Mouse (Mus musculus) liver, embryonic 12.5 days (tissue): ENCODE measurements around the gene Hist1h2ak. TPM values are rescaled to one million over a fixed set of nuclear protein-coding genes. Genes with fewer than 3 reads are reported as not detected.
A peak's percentile ranks its signal among the peaks of the same experiment; 100 is the strongest.
"Not testable (repeated sequence)": the region's sequence is repeated elsewhere in the genome, so short reads cannot be mapped to it uniquely, and the experiment has no call there.

Experiments
- ATAC-seq: fragments of 200-750 bp; cut with Nextera tagmentation; 2 replicates; pipeline ENCODE4 v1.8.0; 2017; ENCODE audit warnings: moderate number of reproducible peaks, mild to moderate bottlenecking, moderate library complexity
- H3K27ac ChIP-seq: fragments of 300-500 bp; sonication (generic); 2 replicates; pipeline ENCODE4 v1.5.1; 2016; ENCODE audit warnings: mild to moderate bottlenecking
- H3K27me3 ChIP-seq: fragments of 300-500 bp; sonication (generic); replicated peaks from 2 replicates; pipeline ENCODE4 v1.6.1; 2016; ENCODE audit warnings: mild to moderate bottlenecking, moderate library complexity
- H3K36me3 ChIP-seq: fragments of 300-500 bp; sonication (generic); 2 replicates; pipeline ENCODE4 v1.6.1; 2016; ENCODE audit warnings: mild to moderate bottlenecking, moderate library complexity
- H3K4me1 ChIP-seq: fragments of 300-500 bp; sonication (generic); 2 replicates; pipeline ENCODE4 v1.6.1; 2016
- H3K4me2 ChIP-seq: fragments of 300-500 bp; sonication (generic); 2 replicates; pipeline ENCODE4 v1.6.1; 2016; ENCODE audit warnings: mild to moderate bottlenecking, moderate library complexity
- H3K4me3 ChIP-seq: fragments of 300-500 bp; sonication (generic); 2 replicates; pipeline ENCODE4 v1.5.1; 2016; ENCODE audit warnings: mild to moderate bottlenecking, moderate library complexity
- H3K9ac ChIP-seq: fragments of 300-500 bp; sonication (generic); 2 replicates; pipeline ENCODE4 v1.6.1; 2016; ENCODE audit warnings: mild to moderate bottlenecking, moderate library complexity
- H3K9me3 ChIP-seq: fragments of 300-500 bp; sonication (generic); replicated peaks from 2 replicates; pipeline ENCODE4 v1.6.1; 2016; ENCODE audit warnings: mild to moderate bottlenecking, moderate library complexity
- WGBS: fragments of 180-500 bp; shearing (Covaris S2); methylation state at CpG from one replicate; pipeline ENCODE4 v1.1.7; 2016; ENCODE audit not compliant: insufficient replicate concordance; 5-methylcytosine and 5-hydroxymethylcytosine counted together
- polyA plus RNA-seq: library from polyadenylated mRNA; unstranded; fragments of >200 nt; fragmentation: Nextera tagmentation; extraction: Ambion mirVana; gene quantifications from 2 replicates; pipeline ENCODE4 v1.2.1, GENCODE M21; 2016

Hist1h2ak gene
- polyA plus RNA-seq, 1 experiment from 2014 or later: 58.5 TPM

DNA sequence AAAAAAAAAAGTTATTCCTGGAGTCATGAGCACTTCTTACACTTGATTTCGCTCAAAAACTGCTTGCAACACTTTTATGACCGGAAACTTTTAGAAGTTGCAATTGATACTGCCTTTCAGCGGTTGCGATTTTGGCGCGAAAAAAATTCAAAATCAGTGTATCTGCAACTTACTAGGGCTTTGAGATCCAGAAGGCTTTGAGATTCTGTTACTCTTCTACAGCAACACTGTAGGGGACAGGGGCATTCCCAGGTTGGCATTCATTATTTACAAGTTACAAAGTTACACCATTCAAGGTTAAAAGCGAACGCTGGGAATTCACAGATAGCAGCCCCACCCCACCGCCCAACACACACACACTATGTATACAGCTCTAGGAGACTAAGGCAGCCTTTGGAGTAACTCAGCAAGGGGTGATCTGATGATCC is 30.1 kb upstream of the Hist1h2ak start:
- 4% methylated on average over 9 of the region's 9 CpGs for WGBS
- no peak for ATAC-seq
- peaks cover 59% of the 10 kb centered on the region for H3K4me1 ChIP-seq
- H3K4me2 ChIP-seq: peak overlapping the region; percentile 87
- peak overlapping the region; percentile 100 for H3K27ac ChIP-seq
- H3K4me3 ChIP-seq: peak overlapping the region; percentile 55
- peak overlapping the region; percentile 77 for H3K9ac ChIP-seq
- no peaks in the 10 kb centered on the region for H3K27me3 ChIP-seq
- no peaks in the 10 kb centered on the region for H3K9me3 ChIP-seq
- H3K36me3 ChIP-seq: no peaks in the 10 kb centered on the region

DNA sequence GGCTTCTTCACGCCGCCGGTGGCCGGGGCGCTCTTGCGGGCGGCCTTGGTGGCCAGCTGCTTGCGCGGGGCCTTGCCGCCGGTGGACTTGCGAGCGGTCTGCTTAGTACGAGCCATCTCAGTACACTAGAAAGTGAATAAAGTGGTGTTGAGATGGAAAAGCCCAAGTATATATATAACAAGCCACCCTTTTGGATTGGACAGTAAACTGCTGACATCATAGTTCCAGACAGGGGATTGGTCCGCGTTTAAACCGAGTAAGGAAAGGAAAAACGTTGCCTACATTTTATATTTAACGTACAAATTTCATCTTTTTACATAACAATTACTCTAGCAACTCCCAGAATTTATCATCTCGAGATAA is 29.6 kb upstream of the Hist1h2ak start, which contains the start of gene Hist1h3i:
Hist1h3i (minus strand) TSS at position 116 of the 363 bp plus-strand sequence.
- WGBS: under 1% methylated on average over 20 of the region's 20 CpGs
- ATAC-seq: peak; percentile 52
- no peaks in the 10 kb centered on the region for H3K36me3 ChIP-seq
- H3K27ac ChIP-seq: peak within 1 kb of the TSS; percentile 100
- H3K9ac ChIP-seq: peak within 1 kb of the TSS; percentile 82
- H3K4me3 ChIP-seq: peak within 1 kb of the TSS; percentile 55
- no peaks in the 10 kb centered on the region for H3K27me3 ChIP-seq
- peaks cover 59% of the 10 kb centered on the region for H3K4me1 ChIP-seq
- no peaks in the 10 kb centered on the region for H3K9me3 ChIP-seq
- peak within 1 kb of the TSS; percentile 87 for H3K4me2 ChIP-seq

DNA sequence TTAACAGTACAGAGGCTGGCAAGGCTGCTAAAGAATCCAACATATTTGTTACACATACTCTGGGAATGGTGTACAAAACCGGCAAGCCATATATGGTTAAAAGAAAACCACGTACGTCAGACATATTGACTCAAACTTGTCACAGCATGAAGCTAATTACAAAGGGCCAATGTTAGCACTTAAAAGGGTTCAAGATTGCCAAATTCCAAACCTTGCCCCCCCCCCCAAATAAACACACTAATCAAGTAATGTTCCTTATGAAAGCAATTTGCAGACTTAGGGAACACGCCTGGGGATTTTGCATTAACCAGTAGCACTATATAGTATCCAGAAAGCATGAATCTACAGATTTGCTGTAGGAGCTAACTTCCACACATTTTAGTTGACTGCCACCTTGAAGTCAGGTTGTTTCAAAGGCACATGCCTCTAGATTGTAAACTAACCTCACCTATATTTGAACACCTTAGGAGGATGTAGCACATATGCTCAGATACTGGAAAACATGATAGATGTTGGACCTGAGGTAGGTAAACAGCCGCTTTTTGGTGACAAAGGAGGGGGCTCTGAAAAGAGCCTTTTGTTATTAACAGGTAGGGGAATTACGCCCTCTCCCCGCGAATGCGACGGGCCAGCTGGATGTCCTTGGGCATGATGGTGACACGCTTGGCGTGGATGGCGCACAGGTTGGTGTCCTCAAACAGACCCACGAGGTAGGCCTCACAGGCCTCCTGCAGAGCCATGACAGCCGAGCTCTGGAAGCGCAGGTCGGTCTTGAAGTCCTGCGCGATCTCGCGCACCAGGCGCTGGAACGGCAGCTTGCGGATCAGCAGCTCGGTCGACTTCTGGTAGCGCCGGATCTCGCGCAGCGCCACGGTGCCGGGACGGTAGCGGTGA is 29.0 kb upstream of the Hist1h2ak start:
- peak; percentile 3 for ATAC-seq
- not testable (repeated sequence) for H3K27me3 ChIP-seq

DNA sequence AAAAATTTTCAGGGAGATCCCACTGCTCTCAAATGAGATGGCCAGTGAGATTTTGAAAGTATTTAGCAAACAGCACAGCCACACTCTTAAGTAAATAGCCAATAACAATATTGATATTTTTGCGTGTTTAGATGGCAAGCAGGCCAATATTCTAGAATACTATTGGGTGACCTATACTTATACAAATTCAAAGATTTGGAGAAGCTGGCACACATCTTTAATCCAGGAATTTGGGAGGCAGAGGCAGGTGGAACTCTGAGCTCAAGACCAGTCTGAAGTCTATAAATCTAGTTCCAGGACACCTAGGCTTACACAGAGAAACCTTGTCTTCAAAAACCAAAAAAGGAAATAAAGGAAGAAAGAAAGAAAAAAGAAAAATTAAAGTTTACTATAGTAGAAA is 28.0 kb upstream of the Hist1h2ak start:
- no peak for ATAC-seq
- Histone ChIP-seq H3K4me2 (peak overlapping the region; percentile 87), H3K9ac (peak overlapping the region; percentile 82), H3K4me1 (peaks cover 68% of the 10 kb centered on the region), H3K36me3 (no peaks in the 10 kb centered on the region), H3K27me3 (no peaks in the 10 kb centered on the region), H3K27ac (peak overlapping the region; percentile 100), H3K4me3 (no peak overlapping the region; the same call in 1 of the 2 replicates), H3K9me3 (no peaks in the 10 kb centered on the region)
- WGBS: 82% methylated on average over 1 of the region's 1 CpGs

More for the DNA sequence above, 29.0 kb upstream of the Hist1h2ak start:
- peak overlapping the region; percentile 87 for H3K4me2 ChIP-seq
- H3K4me1 ChIP-seq: peaks cover 59% of the 10 kb centered on the region
- not testable (repeated sequence) for H3K36me3 ChIP-seq, H3K9me3 ChIP-seq
- H3K27ac ChIP-seq: peak overlapping the region; percentile 100
- H3K4me3 ChIP-seq: peak overlapping the region; percentile 55
- H3K9ac ChIP-seq: peak overlapping the region; percentile 82
- under 1% methylated on average over 17 of the region's 35 CpGs for WGBS

DNA sequence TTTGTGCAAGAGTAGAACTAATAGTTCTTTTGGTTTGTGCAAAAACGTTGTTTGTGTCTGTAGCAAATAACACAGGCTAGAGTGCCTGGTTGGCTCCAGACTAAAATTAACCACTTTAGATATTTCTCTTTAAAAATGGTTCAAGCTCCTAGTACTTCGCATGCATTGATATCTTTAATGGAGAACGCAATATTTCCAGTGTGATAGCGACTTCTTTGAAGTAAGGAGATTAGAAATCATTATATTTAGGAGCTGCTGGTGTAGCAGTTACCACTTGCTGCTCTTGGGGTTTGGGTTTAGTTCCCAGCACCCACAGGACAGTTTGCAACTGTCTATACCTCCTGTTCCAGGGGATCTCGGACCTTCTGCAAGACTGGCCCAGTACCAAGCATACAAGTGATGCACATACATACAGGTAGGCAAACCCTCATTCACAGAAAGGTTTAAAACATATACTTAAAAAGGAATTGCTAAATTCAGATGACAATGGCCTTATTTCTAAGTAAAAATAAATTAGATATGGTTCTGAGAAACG is 27.5 kb upstream of the Hist1h2ak start:
- Histone ChIP-seq H3K4me3 (peak overlapping the region; percentile 70), H3K27ac (peak overlapping the region; percentile 100), H3K4me1 (peaks cover 71% of the 10 kb centered on the region), H3K4me2 (peak overlapping the region; percentile 87), H3K9ac (peak overlapping the region; percentile 96), H3K27me3 (no peaks in the 10 kb centered on the region), H3K9me3 (no peaks in the 10 kb centered on the region), H3K36me3 (no peaks in the 10 kb centered on the region)
- WGBS: 31% methylated on average over 6 of the region's 6 CpGs
- ATAC-seq: no peak

DNA sequence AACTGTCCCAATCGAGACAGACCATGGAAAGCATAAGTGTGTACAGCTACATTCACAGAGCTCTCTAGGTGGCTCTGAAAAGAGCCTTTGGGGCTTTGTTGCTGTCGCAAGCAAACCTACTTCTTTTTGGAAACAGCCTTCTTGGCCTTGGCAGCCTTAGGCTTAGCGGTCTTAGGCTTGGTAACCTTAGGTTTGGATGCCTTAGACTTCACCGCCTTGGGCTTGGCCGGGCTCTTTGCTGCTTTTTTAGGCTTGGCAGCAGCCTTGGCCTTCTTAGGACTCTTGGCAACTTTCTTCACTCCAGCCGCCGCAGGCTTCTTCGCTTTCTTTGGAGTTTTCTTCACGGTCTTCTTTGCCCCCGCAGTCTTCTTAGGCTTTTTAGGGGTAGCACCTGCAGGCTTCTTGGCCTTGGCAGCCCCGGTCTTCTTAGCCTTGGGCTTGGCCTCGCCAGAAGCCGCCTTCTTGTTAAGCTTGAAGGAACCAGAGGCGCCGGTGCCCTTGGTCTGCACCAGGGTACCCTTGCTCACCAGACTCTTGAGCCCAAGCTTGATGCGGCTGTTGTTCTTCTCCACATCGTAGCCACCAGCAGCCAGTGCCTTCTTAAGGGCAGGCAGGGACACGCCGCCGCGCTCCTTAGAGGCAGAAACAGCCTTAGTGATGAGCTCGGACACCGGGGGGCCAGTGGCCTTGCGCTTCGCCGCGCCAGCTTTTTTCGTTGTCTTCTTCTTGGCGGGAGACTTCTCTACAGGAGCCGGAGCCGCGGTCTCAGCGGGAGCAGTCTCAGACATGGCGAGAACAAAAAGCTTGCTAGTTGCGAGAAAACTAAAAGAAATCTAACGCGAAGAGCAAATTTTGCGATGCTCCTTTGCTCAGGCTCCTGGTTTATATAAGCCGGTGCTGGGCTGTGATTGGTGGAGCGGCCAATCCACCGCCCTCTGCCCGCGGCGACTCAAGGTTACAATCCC is 26.4 kb upstream of the Hist1h2ak start, which contains the start of gene Hist1h1b:
Hist1h1b (minus strand) TSS at position 859 of the 965 bp plus-strand sequence.
- under 1% methylated on average over 44 of the region's 44 CpGs for WGBS
- H3K9ac ChIP-seq: peak within 1 kb of the TSS; percentile 96
- H3K4me1 ChIP-seq: peaks cover 66% of the 10 kb centered on the region
- H3K4me3 ChIP-seq: peak within 1 kb of the TSS; percentile 70
- ATAC-seq: peak; percentile 59
- peak within 1 kb of the TSS; percentile 100 for H3K27ac ChIP-seq
- H3K36me3 ChIP-seq: no peaks in the 10 kb centered on the region
- no peaks in the 10 kb centered on the region for H3K27me3 ChIP-seq
- H3K9me3 ChIP-seq: no peaks in the 10 kb centered on the region
- H3K4me2 ChIP-seq: peak within 1 kb of the TSS; percentile 87

DNA sequence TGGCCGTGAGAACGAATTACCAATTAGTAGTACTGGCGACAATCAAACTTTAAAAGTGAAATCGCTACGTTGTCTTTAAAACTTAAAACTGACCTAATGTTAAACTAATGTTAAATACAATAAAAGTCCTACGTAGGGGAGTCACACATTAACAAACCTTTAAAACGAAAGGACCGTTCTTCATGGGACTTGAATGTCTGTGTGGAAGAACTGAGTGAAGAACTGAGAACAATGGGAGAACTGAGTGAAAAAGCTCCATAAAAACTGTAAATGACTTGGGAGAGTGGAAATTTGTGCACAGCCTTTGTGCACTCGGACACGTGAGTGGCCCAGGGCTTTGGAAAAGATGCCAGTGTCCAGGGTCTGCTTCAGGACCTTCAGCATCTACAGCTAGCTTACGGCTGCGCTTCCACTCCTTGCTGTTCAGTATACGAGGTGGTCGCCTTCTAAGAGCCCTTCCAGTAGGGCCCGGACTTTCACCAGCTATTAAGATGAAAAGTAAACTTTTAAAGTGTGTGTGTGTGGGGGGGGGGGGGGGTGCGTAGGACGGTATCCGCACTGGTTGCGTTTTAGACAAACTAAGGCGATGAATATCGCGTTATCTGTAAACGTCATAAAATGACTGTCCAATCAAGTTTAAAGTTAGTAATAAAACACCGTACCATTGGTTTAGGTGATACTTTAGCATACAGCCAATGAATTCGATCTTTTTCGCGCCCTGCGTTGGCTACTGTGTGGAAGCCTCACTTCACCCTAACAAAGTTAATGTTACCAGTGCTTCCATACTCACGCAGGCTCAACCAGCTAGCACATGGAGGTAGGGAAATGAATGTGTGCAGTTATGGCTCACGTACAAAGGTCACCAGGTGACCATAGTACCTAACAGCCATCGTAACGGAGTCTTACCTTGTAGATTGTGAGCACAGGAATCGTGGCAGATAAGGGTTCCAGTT is 25.5 kb upstream of the Hist1h2ak start:
- H3K36me3 ChIP-seq: no peaks in the 10 kb centered on the region
- H3K9me3 ChIP-seq: no peaks in the 10 kb centered on the region
- no peaks in the 10 kb centered on the region for H3K27me3 ChIP-seq
- H3K4me3 ChIP-seq: peak overlapping the region; percentile 70
- peaks cover 57% of the 10 kb centered on the region for H3K4me1 ChIP-seq
- peak; percentile 74 for ATAC-seq
- peak overlapping the region; percentile 100 for H3K27ac ChIP-seq
- 6% methylated on average over 33 of the region's 33 CpGs for WGBS
- H3K4me2 ChIP-seq: peak overlapping the region; percentile 87
- H3K9ac ChIP-seq: peak overlapping the region; percentile 96

DNA sequence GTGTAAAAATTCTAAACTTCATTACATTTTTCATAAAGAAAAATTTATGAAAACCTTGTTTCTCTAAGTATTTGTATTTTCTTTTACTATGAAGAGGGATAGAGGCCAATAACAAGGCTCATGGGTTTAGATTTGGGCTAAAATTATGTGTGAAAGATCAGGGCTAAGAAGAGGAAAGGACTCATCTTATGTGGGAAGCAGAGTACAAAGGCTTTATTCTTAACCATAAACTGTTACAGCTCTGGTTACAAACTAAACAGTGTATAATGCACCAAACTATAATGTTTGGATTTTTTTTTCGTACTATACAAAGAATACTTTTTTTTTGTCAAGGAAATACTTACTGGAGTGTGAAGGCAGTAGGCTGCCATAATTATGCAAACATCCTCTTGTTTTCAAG is 2.1 kb upstream of the Hist1h2ak start:
- H3K9ac ChIP-seq: peak overlapping the region; percentile 71
- no peaks in the 10 kb centered on the region for H3K27me3 ChIP-seq
- peaks cover 32% of the 10 kb centered on the region for H3K4me1 ChIP-seq
- no peaks in the 10 kb centered on the region for H3K36me3 ChIP-seq
- WGBS: 80% methylated on average over 1 of the region's 1 CpGs
- H3K4me2 ChIP-seq: peak overlapping the region; percentile 66
- H3K9me3 ChIP-seq: no peaks in the 10 kb centered on the region
- H3K27ac ChIP-seq: peak overlapping the region; percentile 99
- ATAC-seq: no peak
- H3K4me3 ChIP-seq: peak overlapping the region; percentile 49

DNA sequence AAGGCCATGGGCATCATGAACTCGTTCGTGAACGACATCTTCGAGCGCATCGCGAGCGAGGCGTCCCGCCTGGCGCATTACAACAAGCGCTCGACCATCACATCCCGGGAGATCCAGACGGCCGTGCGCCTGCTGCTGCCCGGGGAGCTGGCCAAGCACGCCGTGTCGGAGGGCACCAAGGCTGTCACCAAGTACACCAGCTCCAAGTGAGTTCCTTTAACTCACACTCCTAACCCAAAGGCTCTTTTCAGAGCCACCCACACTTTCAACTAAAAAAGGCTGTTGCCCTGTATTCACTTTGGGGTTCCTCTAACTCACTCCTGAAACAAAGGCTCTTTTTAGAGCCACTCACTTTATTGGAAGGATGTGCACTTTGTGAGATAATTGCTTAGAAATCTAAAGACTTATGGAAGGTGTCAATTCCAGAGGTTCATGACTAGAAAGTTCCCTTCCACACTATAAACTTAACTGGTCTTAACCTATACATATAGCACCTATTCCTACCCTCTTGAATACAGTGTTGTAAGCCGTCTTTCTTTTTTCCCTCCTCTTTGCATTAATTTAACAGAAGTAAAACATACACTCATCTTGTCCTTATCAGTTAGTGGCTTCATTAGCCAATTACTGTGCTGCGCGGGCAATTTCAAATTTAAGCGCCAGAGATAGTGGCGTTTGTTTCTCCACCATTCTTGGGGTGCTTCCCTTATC is 821 bp upstream of the Hist1h2ak start:
- H3K36me3 ChIP-seq, H3K9me3 ChIP-seq, H3K27me3 ChIP-seq: not testable (repeated sequence)
- Histone ChIP-seq H3K4me3 (peak overlapping the region; percentile 56), H3K27ac (peak overlapping the region; percentile 99), H3K4me2 (peak overlapping the region; percentile 69), H3K4me1 (peaks cover 31% of the 10 kb centered on the region), H3K9ac (peak overlapping the region; percentile 73)
- 1% methylated on average over 26 of the region's 26 CpGs for WGBS
- peak; percentile 19 for ATAC-seq

DNA sequence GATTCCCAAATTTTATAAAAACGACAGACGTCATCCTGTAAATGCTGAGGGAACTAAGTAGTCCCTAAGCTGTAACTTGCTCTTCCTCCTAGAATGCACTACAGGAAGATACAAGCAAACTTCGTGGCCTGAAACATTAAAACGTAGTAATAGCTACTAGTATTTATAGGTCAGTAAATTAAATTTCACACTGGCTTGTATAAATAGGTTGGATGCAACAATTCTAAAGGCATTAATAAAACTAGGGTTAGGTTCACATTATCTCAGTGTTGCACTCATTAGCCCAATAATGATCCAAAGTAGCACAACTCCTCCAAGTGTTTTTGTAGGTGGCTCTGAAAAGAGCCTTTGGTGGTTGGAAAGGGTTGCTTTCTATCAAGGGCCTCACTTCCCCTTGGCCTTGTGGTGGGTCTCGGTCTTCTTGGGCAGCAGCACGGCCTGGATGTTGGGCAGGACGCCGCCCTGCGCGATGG is 540 bp downstream of the Hist1h2ak start:
- no peaks in the 10 kb centered on the region for H3K27me3 ChIP-seq
- no peaks in the 10 kb centered on the region for H3K9me3 ChIP-seq
- peak overlapping the region; percentile 69 for H3K4me2 ChIP-seq
- WGBS: under 1% methylated on average over 10 of the region's 10 CpGs
- no peak for ATAC-seq
- peaks cover 37% of the 10 kb centered on the region for H3K4me1 ChIP-seq
- H3K36me3 ChIP-seq: no peaks in the 10 kb centered on the region
- H3K4me3 ChIP-seq: peak overlapping the region; percentile 56
- H3K9ac ChIP-seq: peak overlapping the region; percentile 80
- peak overlapping the region; percentile 99 for H3K27ac ChIP-seq
